8 mouse cellular contexts compared by ENCODE assay signal in the genomic region with DNA sequence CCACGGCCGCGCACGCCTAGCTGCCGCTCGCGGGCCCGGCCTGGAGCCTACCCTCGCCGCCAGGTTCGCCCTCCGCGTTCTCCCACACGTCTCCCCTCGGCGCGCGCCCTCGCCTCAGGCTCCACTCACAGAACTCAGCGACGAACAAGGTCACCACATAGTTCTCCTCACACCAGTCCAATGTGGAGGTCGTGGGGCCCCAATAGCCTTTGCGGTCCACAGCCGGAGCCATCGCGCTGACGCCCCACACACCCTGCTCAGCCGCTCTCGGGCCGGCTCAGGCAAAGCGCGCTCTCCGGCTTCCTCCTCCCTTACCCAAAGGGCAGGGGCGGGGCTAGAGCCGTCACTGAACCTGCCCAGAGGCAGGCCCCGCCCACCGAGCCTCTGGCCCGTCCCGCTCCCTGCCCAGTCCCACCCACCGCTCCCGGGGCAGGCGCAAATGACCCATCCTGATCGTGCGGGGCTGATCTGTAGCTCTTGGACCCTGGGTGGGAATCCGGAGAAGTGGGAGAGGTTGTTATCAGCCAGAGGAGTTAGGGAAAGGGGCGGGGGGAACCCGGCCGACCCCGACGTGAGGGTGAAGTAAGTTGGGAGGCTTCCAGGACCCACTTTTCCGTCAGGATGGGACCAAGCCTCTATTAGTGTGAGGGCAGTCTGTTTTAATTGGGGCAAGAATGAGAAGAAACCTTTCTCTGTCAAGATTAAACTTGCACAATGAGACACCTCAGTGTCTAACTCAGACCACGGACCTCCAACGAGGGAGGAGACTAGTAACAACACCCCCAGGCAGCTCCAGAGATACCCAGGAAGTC. TPM values are rescaled to one million over a fixed set of nuclear protein-coding genes. Genes with fewer than 3 reads are reported as not detected.
DNase-seq lines count a peak whose midpoint lies in the region; ATAC-seq and TF ChIP-seq lines count a peak whose summit lies in the region.

No protein-coding gene starts in this region.

- WGBS in forebrain, embryonic 13.5 days = under 1% methylated on average over 53 of the region's 53 CpGs
- WGBS in neural tube, embryonic 15.5 days = under 1% methylated on average over 53 of the region's 53 CpGs

- DNase-seq in c-Kit-positive CD71-positive TER-119-positive erythroid progenitor cells, embryonic 14.5 days (ENCODE audit: low spot score) = peak; percentile 97
- DNase-seq in heart, postnatal 14 days = peak; percentile 97 to 98
- DNase-seq in layer of hippocampus, adult 11-12 months (ENCODE audit: low spot score) = peak; percentile 93
- DNase-seq in lung, adult 18-20 months = peak; percentile 96 to 98
- peak; percentile 95 for DNase-seq in testis, postnatal 14 days (ENCODE audit: low spot score)

- intact Hi-C loops in heart, postnatal 14 days (cut with DNase I) = loop anchor here (5.0 kb wide), 1 partner anchor 33 kb away; no protein-coding TSS in a partner anchor

- peak overlapping the region; percentile 35 for H3K27ac ChIP-seq in forebrain, embryonic 13.5 days
- H3K27ac ChIP-seq in neural tube, embryonic 15.5 days (replicated peaks) = peak overlapping the region; percentile 82

- TF ChIP-seq CTCF in E14TG2a.4 (conservative IDR thresholded peaks at IDR 0.05; ENCODE audit: low read length) = no peak

- peaks cover 15% of the 10 kb centered on the region for H3K4me1 ChIP-seq in E14TG2a.4 (replicated peaks; ENCODE audit: low read depth, low read length)
- peaks cover 15% of the 10 kb centered on the region for H3K4me1 ChIP-seq in forebrain, embryonic 13.5 days
- peaks cover 20% of the 10 kb centered on the region for H3K4me1 ChIP-seq in neural tube, embryonic 15.5 days

- peak overlapping the region; percentile 91 for H3K4me3 ChIP-seq in E14TG2a.4 (replicated peaks; ENCODE audit: low read length)
- peak overlapping the region; percentile 78 for H3K4me3 ChIP-seq in forebrain, embryonic 13.5 days
- peak overlapping the region; percentile 92 for H3K4me3 ChIP-seq in neural tube, embryonic 15.5 days (replicated peaks)

- H3K27me3 ChIP-seq in E14TG2a.4 (ENCODE audit: insufficient read depth, low read length) = peaks cover 44% of the 10 kb centered on the region
- 0 out of 2 replicates have a peak, but pooled peaks cover 5% of the 10 kb centered on the region for H3K27me3 ChIP-seq in forebrain, embryonic 13.5 days
- no peaks in the 10 kb centered on the region for H3K27me3 ChIP-seq in neural tube, embryonic 15.5 days (replicated peaks)

- peak overlapping the region; percentile 94 for H3K4me2 ChIP-seq in forebrain, embryonic 13.5 days
- H3K4me2 ChIP-seq in neural tube, embryonic 15.5 days = peak overlapping the region; percentile 81

- ATAC-seq in forebrain, embryonic 13.5 days = peak; percentile 99
- peak; percentile 98 for ATAC-seq in neural tube, embryonic 15.5 days (ENCODE audit: low FRiP score)

- no peaks in the 10 kb centered on the region for H3K9me3 ChIP-seq in E14TG2a.4 (ENCODE audit: low read length)
- H3K9me3 ChIP-seq in forebrain, embryonic 13.5 days (replicated peaks) = no peaks in the 10 kb centered on the region
- no peaks in the 10 kb centered on the region for H3K9me3 ChIP-seq in neural tube, embryonic 15.5 days (replicated peaks)

- H3K9ac ChIP-seq in forebrain, embryonic 13.5 days = peak overlapping the region; percentile 87
- H3K9ac ChIP-seq in neural tube, embryonic 15.5 days (replicated peaks) = peak overlapping the region; percentile 88

- no peaks in the 10 kb centered on the region for H3K36me3 ChIP-seq in E14TG2a.4 (ENCODE audit: insufficient read depth, low read length)
- H3K36me3 ChIP-seq in forebrain, embryonic 13.5 days (ENCODE audit: poor library complexity, severe bottlenecking) = no peaks in the 10 kb centered on the region
- H3K36me3 ChIP-seq in neural tube, embryonic 15.5 days = no peaks in the 10 kb centered on the region

RNA-seq across cellular contexts. Expression of a gene that starts 11.6 kb away (rescaled TPM):
- polyA plus RNA-seq in forebrain, embryonic 13.5 days (2015; fragmentation: Nextera tagmentation; extraction: Ambion mirVana) = 9.3 and 12.8 TPM in 2 replicates
- total RNA-seq in heart, postnatal 14 days (2021) = 10 to 100 TPM in 1 of 2 experiments, 1 to 10 TPM in 1; 9.9 to 11.3 TPM
- polyA plus RNA-seq in neural tube, embryonic 15.5 days (2015; fragmentation: Nextera tagmentation; extraction: Ambion mirVana) = 28.3 and 28.4 TPM in 2 replicates

RNA-seq across cellular contexts. Expression of a gene that starts 51.7 kb away (rescaled TPM):
- 6.4 and 7.6 TPM in 2 replicates for polyA plus RNA-seq in forebrain, embryonic 13.5 days (2015; fragmentation: Nextera tagmentation; extraction: Ambion mirVana)
- total RNA-seq in heart, postnatal 14 days (2021) = 1 to 10 TPM; 4.0 to 4.4 TPM
- 6.3 and 7.1 TPM in 2 replicates for polyA plus RNA-seq in neural tube, embryonic 15.5 days (2015; fragmentation: Nextera tagmentation; extraction: Ambion mirVana)

Comparison
In these comparisons a context has a peak if more than half of its experiments do, and no peak if none do; other contexts are left out.
1. Peak in every context shown above with its lines: DNase-seq, ATAC-seq, H3K4me3 ChIP-seq and H3K27ac ChIP-seq.